Mouse (Mus musculus): ENCODE measurements around the gene Reg1.
"Not testable (repeated sequence)": the region's sequence is repeated elsewhere in the genome, so short reads cannot be mapped to it uniquely, and the experiment has no call there.

The Reg1 gene

DNA sequence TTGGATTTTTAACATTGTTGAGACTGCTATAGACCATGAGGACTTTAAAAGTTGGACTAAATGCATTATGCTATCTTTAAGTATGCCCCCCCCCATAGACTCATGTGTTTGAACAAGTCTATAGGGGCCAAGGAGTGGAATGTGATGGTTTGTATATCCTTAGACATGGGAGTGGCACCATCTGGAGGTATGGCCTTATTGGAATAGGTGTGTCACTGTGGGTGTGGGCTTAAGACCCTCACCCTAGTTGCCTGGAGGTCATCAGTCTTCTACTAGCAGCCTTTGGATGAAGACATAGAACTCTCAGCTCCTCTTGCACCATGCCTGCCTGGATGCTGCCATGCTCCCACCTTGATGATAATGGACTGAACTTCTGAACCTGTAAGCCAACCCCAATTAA lies at the start of gene Reg1:
TSS of gene Reg1 (plus strand) at position 301 of the 400 bp plus-strand sequence.
- not testable (repeated sequence) for DNase-seq

DNA sequence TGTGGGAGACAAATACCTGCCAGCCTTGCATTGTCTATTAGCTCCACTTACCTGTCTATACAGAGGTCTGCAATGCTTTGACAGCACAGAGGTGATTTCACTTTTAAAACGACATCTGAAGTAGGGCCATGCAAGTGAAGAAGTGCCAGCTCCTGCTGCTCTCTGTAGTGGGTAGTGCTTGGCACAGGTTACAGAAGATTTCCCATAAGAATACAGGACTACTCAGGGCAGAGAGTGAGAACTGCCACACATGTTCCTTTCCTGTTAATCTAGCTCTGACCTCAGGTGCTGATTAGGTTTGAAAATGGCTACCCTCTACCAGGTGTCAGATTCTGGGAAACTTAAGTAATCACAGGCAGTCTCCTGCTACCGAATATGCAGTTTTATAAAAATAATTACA lies 43.7 kb upstream of the Reg1 start, which contains the start of gene Reg3d:
TSS of gene Reg3d (minus strand) at position 101 of the 400 bp plus-strand sequence.
- DNase-seq, result no peak

DNA sequence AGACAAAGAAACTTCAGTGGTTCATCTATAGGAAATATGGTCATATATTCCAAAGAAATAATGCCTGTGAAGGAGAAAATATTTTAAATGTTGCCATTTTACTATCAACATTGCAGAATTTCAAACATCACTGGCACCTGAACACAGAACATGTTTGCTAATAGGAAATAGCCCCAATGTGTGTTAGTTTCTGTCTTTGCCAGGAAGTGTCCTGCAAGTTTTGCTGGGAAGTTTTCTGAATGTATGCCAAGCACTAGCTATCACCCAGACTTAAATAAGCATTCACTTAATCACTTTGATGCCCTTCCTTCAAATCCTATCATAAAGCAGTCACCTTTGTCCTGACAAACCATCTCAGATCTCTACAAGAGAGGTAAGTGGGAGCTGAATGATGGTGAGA lies 42.1 kb upstream of the Reg1 start, which contains the start of gene Reg3a:
TSS of gene Reg3a (plus strand) at position 301 of the 400 bp plus-strand sequence.
- no peak for DNase-seq

DNA sequence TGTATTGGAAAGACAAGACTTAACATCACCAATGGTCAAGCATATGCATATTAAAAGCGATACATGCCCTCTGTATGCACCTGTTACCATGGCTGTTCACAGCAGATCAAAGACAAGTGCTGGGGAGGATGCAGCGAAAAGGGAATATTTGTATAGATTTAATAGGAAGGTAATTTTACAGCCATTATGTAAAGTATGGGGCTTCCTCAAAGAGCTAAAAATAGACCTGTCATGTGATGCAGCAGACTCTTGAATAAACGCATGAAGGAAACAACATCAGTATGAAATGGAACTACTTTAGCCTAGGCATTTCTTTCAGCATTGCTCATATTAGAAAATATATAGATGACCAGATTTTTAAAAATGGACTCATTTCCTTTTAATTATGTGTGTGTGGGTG lies 36.9 kb upstream of the Reg1 start:
- no peak for DNase-seq

DNA sequence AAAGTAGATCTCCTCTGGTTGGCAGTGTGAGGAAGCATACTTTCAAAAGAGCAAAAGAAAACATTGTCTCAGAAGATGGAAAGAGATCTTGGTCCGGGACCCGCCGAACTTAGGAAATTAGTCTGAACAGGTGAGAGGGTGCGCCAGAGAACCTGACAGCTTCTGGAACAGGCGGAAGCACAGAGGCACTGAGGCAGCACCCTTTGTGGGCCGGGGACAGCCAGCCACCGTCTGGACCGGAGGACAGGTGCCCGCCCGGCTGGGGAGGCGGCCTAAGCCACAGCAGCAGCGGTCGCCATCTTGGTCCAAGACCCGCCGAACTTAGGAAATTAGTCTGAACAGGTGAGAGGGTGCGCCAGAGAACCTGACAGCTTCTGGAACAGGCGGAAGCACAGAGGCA lies 27.2 kb upstream of the Reg1 start, which contains the start of gene Reg2:
TSS of gene Reg2 (plus strand) at position 301 of the 400 bp plus-strand sequence.
- not testable (repeated sequence) for DNase-seq

DNA sequence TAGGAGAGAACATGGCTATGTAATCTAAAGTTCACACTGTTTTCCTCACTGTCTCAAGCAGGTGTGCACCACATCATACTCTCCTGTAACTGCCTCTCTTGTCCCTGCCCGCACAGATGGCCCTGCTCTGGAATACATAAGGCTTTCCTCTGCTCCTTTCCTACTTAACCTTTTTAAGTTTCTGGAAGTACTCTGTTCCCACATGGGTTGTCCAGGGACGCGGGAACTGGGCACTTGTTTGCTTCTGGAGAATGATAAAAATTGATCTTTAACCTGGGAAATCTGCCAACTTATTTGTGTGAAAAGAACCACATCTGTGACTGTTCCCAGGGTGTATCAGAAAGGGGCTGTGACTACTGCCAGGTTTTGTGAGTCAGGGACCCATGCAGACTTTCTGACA lies 3.0 kb downstream of the Reg1 start:
- no peak for DNase-seq

DNA sequence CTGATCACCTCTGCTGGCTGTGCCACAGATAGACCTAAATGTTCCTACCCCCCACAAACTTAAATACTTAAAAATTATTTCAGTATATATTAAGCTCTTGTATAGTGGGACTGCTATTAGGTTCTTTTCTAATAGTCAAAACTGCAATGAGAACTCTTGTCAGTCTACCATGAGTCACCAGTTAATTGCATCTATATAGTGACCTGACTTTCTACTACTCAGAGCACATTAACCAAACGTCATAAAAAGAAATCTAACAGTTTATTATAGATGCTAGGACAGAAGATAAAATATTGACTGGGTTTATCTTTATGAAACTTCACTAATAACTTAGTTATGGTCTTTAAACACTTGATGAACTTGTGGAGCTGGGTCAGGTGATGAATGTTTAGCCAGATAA lies 24.7 kb downstream of the Reg1 start:
- no peak for DNase-seq

DNA sequence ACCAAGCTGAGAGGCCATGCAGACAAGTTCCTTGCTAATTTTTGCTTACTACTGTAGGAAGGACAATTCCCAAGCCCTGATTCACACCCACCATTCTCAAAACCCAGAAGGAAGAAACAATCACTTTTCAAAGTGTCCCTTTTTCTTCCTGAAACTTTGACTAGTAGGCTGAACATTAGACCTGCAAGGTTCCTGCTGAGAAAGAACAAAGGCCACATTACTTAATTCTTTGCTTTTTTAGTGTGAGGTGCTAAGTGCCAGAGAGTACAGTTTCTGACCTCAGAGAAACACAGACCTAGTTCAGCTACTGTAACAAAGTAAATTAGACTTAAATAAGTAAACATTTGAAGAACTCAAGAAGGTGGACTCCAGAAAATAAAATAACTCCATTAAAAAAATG lies 25.9 kb downstream of the Reg1 start:
- no peak for DNase-seq

DNA sequence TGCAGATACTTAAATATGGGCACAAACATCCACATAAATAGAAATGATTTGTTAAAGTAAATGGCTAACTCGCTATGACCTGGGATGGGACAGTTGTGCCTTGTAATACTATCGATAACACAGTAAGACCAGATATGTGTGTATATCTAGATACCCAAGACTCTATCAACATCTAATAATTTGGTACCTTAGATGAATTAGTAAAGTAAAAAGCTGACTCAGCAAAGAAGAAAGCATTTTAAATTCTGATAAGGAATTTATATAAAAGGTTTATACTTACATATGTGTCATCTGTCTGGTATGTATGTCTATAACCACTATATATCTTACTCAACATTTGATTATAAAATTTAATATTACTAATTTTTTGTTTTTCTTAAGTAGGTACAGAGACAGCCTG lies 30.3 kb downstream of the Reg1 start:
- DNase-seq, result no peak

DNA sequence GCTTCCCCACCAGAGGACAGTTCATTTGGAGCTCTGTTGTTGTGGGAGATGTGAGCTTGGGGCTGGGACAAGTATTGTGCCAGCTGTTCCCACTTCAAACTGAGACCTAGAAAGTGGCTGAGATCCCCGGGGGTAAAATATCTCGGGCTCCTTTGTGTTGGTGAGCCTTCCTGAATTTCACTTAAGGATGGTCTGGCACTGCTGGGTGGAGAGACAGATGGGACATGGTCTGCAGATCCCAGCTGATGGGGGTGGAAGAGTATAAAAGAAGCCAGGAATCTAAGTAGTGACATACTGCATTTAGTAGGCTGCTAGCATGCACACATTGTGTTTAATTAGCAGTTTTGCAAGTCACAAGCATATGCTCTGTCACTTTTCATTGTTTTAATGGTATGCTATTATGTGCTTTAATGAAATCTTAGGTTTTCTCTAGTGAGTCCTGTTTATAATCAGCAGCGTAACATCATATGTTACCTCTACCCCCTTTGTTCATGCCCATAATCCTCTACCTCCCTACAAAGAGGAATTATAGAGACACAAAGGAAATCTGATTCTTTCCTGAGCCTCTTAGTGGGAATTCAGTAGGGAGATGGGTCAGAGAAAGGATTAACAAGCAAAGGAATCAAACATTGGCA lies 37.8 kb downstream of the Reg1 start:
- no peak for DNase-seq

DNA sequence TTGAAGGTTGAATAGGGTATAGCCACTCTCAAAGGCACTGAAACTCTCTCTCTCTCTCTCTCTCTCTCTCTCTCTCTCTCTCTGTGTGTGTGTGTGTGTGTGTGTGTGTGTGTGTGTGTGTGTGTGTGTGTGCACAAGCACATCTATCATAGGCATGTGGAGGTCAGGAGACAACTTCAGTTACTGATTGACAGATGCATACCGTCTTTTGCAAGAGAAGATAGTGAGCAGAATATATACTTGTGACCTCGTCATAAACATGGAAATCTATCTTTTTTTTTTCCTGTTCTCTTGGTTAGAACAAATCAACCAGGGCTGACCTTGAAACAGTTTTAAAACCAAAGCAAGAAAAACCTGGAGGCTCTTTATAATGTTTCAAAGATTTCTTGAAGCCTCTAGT lies 39.8 kb downstream of the Reg1 start:
- DNase-seq, result no peak

DNA sequence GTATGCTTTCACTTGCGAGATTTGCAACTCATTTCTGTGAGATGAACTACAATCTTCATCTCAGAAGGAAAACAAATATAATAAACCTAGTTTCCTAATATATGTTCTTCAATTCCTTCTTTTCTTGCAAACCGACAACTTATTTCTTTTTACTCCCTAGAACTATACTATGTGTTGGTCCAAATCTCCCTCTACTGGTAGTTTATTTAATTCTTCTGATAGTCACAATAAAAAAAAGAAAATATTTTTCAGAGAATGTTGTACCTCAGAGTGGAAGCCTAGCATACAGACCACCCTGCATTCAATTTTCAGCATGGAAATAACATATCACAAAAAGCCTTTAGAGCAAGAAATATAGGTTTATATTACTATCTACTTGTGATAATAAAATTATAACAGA lies 40.8 kb downstream of the Reg1 start:
- DNase-seq, result no peak

DNA sequence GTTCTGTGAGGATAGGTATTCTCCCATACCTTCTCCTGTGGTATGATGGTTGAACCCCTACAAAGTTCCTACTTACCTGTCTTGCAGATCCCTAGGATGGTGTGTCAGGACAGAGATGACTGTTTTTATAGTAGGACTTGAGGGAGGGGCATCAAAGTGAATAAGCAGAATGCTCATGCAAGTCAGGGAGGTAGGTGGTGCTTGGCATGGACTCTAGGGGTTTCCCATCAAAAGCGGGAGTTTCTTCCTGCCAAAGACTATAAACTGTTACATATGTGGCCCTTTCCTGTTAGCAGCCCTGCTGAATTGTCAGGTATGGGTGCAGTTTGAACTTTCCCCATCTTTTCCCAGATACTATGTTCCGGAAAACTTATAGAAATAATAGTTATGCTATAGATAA lies 46.3 kb downstream of the Reg1 start, which contains the start of gene Reg3g:
TSS of gene Reg3g (minus strand) at position 101 of the 400 bp plus-strand sequence.
- no peak for DNase-seq

DNA sequence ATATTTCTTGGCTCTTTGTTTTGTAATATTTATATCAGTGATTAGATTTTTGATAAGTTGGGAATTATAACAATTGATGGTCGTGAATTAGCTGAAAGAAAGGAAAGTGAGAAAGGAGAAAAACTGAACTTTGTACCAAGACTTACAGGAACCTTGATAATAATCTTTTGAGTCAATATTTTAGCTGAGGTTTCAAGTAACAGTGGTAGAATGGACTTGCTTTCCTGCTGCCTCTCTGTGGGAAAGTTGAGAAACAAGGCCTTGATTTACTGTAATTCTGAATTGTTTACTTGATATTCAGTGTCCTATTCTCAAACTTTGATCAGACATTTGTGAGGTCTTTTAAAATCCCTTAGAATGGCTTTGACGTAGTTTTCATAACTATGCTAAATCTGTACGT lies 46.8 kb downstream of the Reg1 start:
- no peak for DNase-seq

Measured in cerebellum, adult 11 months (tissue).